Mouse (Mus musculus) cerebellum, adult 2 months (tissue): ENCODE data around the gene Anks1b. TPM values are rescaled to one million over a fixed set of nuclear protein-coding genes. Genes with fewer than 3 reads are reported as not detected.
A peak's percentile ranks its signal among the peaks of the same experiment; 100 is the strongest.

Experiments
- DNase-seq, 2 experiments: peaks; one replicate each; pipeline ENCODE4 v3.0.0; 2021
- H3K27ac ChIP-seq: fragments of 200-500 bp; 2 replicates; pipeline ENCODE4 v1.5.1; 2012; ENCODE audit warnings: low read length, control low read depth, inconsistent platforms; ENCODE audit not compliant: insufficient read depth
- H3K27me3 ChIP-seq: fragments of 200-500 bp; 2 replicates; pipeline ENCODE4 v1.6.1; 2012; ENCODE audit warnings: inconsistent platforms, mild to moderate bottlenecking, low read length, moderate library complexity; ENCODE audit not compliant: control insufficient read depth, insufficient read depth
- H3K4me1 ChIP-seq: fragments of 200-500 bp; 2 replicates; pipeline ENCODE4 v1.6.1; 2011; ENCODE audit warnings: low read length; ENCODE audit not compliant: control insufficient read depth, insufficient read depth
- H3K4me3 ChIP-seq: fragments of 200-500 bp; replicated peaks from 2 replicates; pipeline ENCODE3; 2011; ENCODE audit warnings: mild to moderate bottlenecking, low read depth, low read length, control low read depth; ENCODE audit not compliant: insufficient read depth
- CTCF ChIP-seq: fragments of 200-500 bp; IDR thresholded peaks from 2 replicates; pipeline ENCODE4 v1.5.1; 2011; ENCODE audit warnings: low read depth, mild to moderate bottlenecking, control low read depth, low read length, moderate library complexity, borderline replicate concordance; ENCODE audit not compliant: insufficient read depth
- POLR2A ChIP-seq: fragments of 200-500 bp; IDR thresholded peaks from 2 replicates; pipeline ENCODE4 v1.6.1; 2011; ENCODE audit warnings: low read length, control low read depth, borderline replicate concordance; ENCODE audit not compliant: insufficient read depth
- WGBS: fragments of 180-500 bp; shearing (Covaris S2); methylation state at CpG from one replicate; pipeline ENCODE4 v1.1.7; 2018; 5-methylcytosine and 5-hydroxymethylcytosine counted together
- polyA plus RNA-seq: library from polyadenylated mRNA; depleted of rRNA; stranded (reverse); fragments of >200 nt; gene quantifications from 2 replicates; pipeline ENCODE4 v1.2.3, GENCODE M21; 2012

Anks1b gene
- polyA plus RNA-seq, 1 experiment = 162 TPM

DNA sequence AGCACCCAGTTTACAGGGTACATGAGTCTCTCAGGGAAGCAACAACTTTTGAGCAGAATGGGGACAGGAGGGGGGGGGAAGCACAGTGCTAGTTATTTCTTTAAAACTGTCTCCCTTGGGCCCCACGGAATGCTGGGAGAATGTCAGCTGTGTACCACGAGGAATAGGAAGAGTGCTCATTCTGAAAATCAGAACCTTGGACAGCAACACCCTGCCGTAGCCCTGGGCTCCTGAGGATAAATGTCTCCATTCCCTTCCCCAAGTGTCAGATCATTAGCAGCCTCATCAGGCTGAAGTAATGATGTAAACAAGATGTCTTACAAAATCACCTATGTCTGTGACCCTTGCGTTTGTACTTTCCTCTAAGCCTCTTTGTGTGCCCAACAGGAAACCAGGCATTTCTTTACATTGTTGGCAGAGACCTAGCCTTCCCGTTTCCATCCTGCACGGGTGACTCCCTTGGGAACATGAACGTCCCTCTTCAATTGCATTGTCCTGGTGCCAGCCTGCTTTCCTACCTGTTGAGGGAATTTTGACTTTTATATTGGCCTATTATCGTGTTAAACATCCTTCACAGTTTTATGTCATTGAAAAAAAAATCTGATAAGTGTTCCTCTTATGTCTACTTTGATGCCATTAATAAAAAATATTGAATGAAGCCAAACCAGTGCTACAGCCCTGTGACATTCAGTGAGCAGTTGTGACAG lies 1007.7 kb downstream of the Anks1b start:
- H3K4me1 ChIP-seq = no peaks in the 10 kb centered on the region
- no peaks in the 10 kb centered on the region for H3K27me3 ChIP-seq
- H3K4me3 ChIP-seq = no peak overlapping the region
- TF ChIP-seq POLR2A = no peak
- TF ChIP-seq CTCF = no peak
- no peak overlapping the region for H3K27ac ChIP-seq
- no peak for DNase-seq
- 34% methylated on average over 8 of the region's 8 CpGs for WGBS

- Histone ChIP-seq H3K27ac (no peak overlapping the region), H3K4me1 (no peaks in the 10 kb centered on the region; the same call in 1 of the 2 replicates), H3K27me3 (no peaks in the 10 kb centered on the region), H3K4me3 (no peak overlapping the region)
- TF ChIP-seq CTCF (no peak), POLR2A (no peak)
- 75% methylated on average over 5 of the region's 5 CpGs for WGBS
- DNase-seq = no peak
These were observed 1016.3 kb downstream of the Anks1b start for GRCm38 (mm10) chr10:90889566-90889965.

GRCm38 (mm10) chr10:90892728-90893127 lies 1019.4 kb downstream of the Anks1b start:
- TF ChIP-seq POLR2A (no peak), CTCF (no peak)
- DNase-seq = peak; percentile 25 to 47
- WGBS = 22% methylated on average over 11 of the region's 11 CpGs
- Histone ChIP-seq H3K27ac (no peak overlapping the region), H3K4me3 (no peak overlapping the region), H3K27me3 (no peaks in the 10 kb centered on the region), H3K4me1 (no peaks in the 10 kb centered on the region; the same call in 1 of the 2 replicates)

DNA sequence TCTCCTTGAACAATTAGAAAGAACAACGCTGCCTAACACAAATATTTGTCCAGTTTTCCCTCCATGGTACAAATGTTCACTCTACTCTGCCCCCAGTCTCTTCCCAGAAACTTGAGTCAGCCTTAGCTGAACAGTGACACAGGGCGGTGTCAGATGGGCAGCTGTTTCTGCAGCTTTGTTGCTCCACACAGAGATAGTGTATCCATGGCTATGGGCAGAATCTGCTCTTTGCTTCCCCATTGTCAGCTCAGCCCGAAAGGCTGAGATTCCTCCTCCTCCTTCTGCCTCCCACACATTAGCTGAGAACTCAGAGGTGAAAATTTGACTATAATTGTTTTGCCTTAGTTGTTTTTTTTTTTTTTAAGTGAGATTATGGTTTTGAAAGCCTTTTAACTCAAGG lies 1024.6 kb downstream of the Anks1b start:
- no peak overlapping the region for H3K27ac ChIP-seq
- H3K4me1 ChIP-seq = no peaks in the 10 kb centered on the region; the same call in 1 of the 2 replicates
- no peaks in the 10 kb centered on the region for H3K27me3 ChIP-seq
- no peak for TF ChIP-seq CTCF
- TF ChIP-seq POLR2A = no peak
- no peak for DNase-seq
- WGBS = 87% methylated on average over 3 of the region's 3 CpGs
- H3K4me3 ChIP-seq = no peak overlapping the region

GRCm38 (mm10) chr10:90904185-90904584 lies 1030.9 kb downstream of the Anks1b start:
- H3K4me1 ChIP-seq = peaks cover 9% of the 10 kb centered on the region
- no peak overlapping the region for H3K4me3 ChIP-seq
- no peak for DNase-seq
- no peak overlapping the region for H3K27ac ChIP-seq
- TF ChIP-seq CTCF (no peak), POLR2A (no peak)
- no peaks in the 10 kb centered on the region for H3K27me3 ChIP-seq

DNA sequence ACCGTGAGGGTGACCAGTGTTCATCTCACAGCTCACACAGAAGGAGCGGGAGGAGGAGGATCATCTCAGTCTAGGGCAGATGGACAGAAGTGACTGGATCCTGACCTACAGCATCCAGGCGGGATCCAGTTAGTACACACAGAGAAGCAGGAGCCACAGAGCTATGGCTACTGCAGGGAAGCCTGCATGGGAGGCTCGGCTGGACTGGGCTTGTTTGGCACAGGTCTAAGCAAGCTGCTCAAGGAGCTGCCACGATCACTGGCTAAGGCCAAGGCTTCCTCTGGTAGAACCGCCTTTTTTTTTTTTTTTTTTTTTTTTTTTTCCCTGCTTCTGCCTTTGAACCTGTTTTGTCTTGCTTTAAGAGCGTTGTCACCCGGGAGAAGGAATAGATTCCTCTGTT lies 1034.1 kb downstream of the Anks1b start:
- WGBS = 32% methylated on average over 8 of the region's 8 CpGs
- TF ChIP-seq POLR2A (no peak), CTCF (no peak)

GRCm38 (mm10) chr10:90923476-90923875 lies 1050.2 kb downstream of the Anks1b start:
- no peak for TF ChIP-seq POLR2A
- TF ChIP-seq CTCF = no peak
- H3K27ac ChIP-seq = no peak overlapping the region
- WGBS = 93% methylated on average over 7 of the region's 7 CpGs
- no peak for DNase-seq
- H3K27me3 ChIP-seq = no peaks in the 10 kb centered on the region
- no peaks in the 10 kb centered on the region for H3K4me1 ChIP-seq
- no peak overlapping the region for H3K4me3 ChIP-seq

More for the DNA sequence above, 1034.1 kb downstream of the Anks1b start:
- Histone ChIP-seq H3K4me3 (no peak overlapping the region), H3K27me3 (no peaks in the 10 kb centered on the region), H3K27ac (no peak overlapping the region), H3K4me1 (peaks cover 9% of the 10 kb centered on the region)
- DNase-seq = peak in 1 of 2 experiments; percentile 26

- H3K4me3 ChIP-seq = no peak overlapping the region
- no peaks in the 10 kb centered on the region for H3K27me3 ChIP-seq
- no peaks in the 10 kb centered on the region for H3K4me1 ChIP-seq
- no peak for TF ChIP-seq POLR2A
- TF ChIP-seq CTCF = no peak
- H3K27ac ChIP-seq = no peak overlapping the region
- 92% methylated on average over 5 of the region's 5 CpGs for WGBS
- no peak for DNase-seq
These were observed 1059.8 kb downstream of the Anks1b start for GRCm38 (mm10) chr10:90933088-90933487.

- WGBS = 81% methylated on average over 13 of the region's 13 CpGs
- TF ChIP-seq POLR2A (no peak), CTCF (no peak)
- Histone ChIP-seq H3K4me3 (no peak overlapping the region), H3K4me1 (peaks cover 3% of the 10 kb centered on the region; the same call in 1 of the 2 replicates), H3K27ac (no peak overlapping the region), H3K27me3 (no peaks in the 10 kb centered on the region)
- DNase-seq = no peak
These were observed 1061.4 kb downstream of the Anks1b start for GRCm38 (mm10) chr10:90934678-90935077.
